Mouse (Mus musculus) midbrain, embryonic 10.5 days (tissue): Measurements from ENCODE around the gene Ice2. TPM values are rescaled to one million over a fixed set of nuclear protein-coding genes. Genes with fewer than 3 reads are reported as not detected.

Experiments used
- DNase-seq: peaks from one replicate; pipeline ENCODE4 v3.0.0-alpha.2; 2017; ENCODE audit warnings: low spot score
- H3K27ac ChIP-seq: fragments of 300-500 bp; sonication (generic); replicated peaks from 2 replicates; pipeline ENCODE4 v1.5.1; 2016; ENCODE audit warnings: mild to moderate bottlenecking
- H3K27me3 ChIP-seq: fragments of 300-500 bp; sonication (generic); 2 replicates; pipeline ENCODE4 v1.6.1; 2016; ENCODE audit warnings: low read depth, mild to moderate bottlenecking; ENCODE audit not compliant: poor library complexity, severe bottlenecking
- H3K36me3 ChIP-seq: fragments of 300-500 bp; sonication (generic); 2 replicates; pipeline ENCODE4 v1.6.1; 2016; ENCODE audit warnings: mild to moderate bottlenecking, moderate library complexity
- H3K4me1 ChIP-seq: fragments of 300-500 bp; sonication (generic); 2 replicates; pipeline ENCODE4 v1.6.1; 2016
- H3K4me3 ChIP-seq: fragments of 300-500 bp; sonication (generic); 2 replicates; pipeline ENCODE4 v1.5.1; 2016; ENCODE audit warnings: mild to moderate bottlenecking, moderate library complexity
- H3K9me3 ChIP-seq: fragments of 300-500 bp; sonication (generic); replicated peaks from 2 replicates; pipeline ENCODE4 v1.6.1; 2016; ENCODE audit warnings: mild to moderate bottlenecking
- WGBS: fragments of 180-500 bp; shearing (Covaris S2); methylation state at CpG from one replicate; pipeline ENCODE4 v1.1.7; 2016; 5-methylcytosine and 5-hydroxymethylcytosine counted together
- microRNA-seq: library from miRNA; unstranded; fragments of <30 nt; microRNA quantifications from one replicate; pipeline ENCODE4, GENCODE M21; 2017
- polyA plus RNA-seq: library from polyadenylated mRNA; unstranded; fragments of >200 nt; fragmentation: Nextera tagmentation; extraction: Ambion mirVana; gene quantifications from 2 replicates; pipeline ENCODE4 v1.2.1, GENCODE M21; 2016

The Ice2 gene
- polyA plus RNA-seq, 1 experiment from 2014 or later, result 23.2 TPM

- Histone ChIP-seq H3K36me3 (no peaks in the 10 kb centered on the region), H3K27ac (no peak overlapping the region), H3K4me3 (no peak overlapping the region), H3K9me3 (no peaks in the 10 kb centered on the region), H3K27me3 (peaks cover 11% of the 10 kb centered on the region), H3K4me1 (peaks cover 31% of the 10 kb centered on the region)
- 73% methylated on average over 5 of the region's 5 CpGs for WGBS
- DNase-seq, result no peak
Observed at GRCm38 (mm10) chr9:69470362-69470761, 72.7 kb downstream of the Ice2 start.

GRCm38 (mm10) chr9:69470921-69471320 lies 73.2 kb downstream of the Ice2 start:
- H3K27me3 ChIP-seq, result peaks cover 11% of the 10 kb centered on the region
- 33% methylated on average over 6 of the region's 6 CpGs for WGBS
- no peaks in the 10 kb centered on the region for H3K36me3 ChIP-seq
- peaks cover 31% of the 10 kb centered on the region for H3K4me1 ChIP-seq
- no peak for DNase-seq
- H3K4me3 ChIP-seq, result no peak overlapping the region
- H3K27ac ChIP-seq, result no peak overlapping the region
- H3K9me3 ChIP-seq, result no peaks in the 10 kb centered on the region

GRCm38 (mm10) chr9:69472724-69473123 lies 75.0 kb downstream of the Ice2 start:
- Histone ChIP-seq H3K36me3 (no peaks in the 10 kb centered on the region), H3K27ac (no peak overlapping the region), H3K27me3 (peaks cover 11% of the 10 kb centered on the region), H3K9me3 (no peaks in the 10 kb centered on the region), H3K4me3 (no peak overlapping the region), H3K4me1 (peaks cover 33% of the 10 kb centered on the region)
- DNase-seq, result no peak
- WGBS, result 93% methylated on average over 6 of the region's 6 CpGs

GRCm38 (mm10) chr9:69475873-69476272 lies 78.2 kb downstream of the Ice2 start:
- no peak for DNase-seq
- 87% methylated on average over 6 of the region's 6 CpGs for WGBS
- Histone ChIP-seq H3K27ac (no peak overlapping the region), H3K9me3 (no peaks in the 10 kb centered on the region), H3K4me1 (peaks cover 12% of the 10 kb centered on the region), H3K4me3 (no peak overlapping the region), H3K27me3 (no peaks in the 10 kb centered on the region; the same call in 1 of the 2 replicates), H3K36me3 (no peaks in the 10 kb centered on the region)

GRCm38 (mm10) chr9:69477195-69477823 lies 79.6 kb downstream of the Ice2 start:
- Histone ChIP-seq H3K4me1 (peaks cover 9% of the 10 kb centered on the region), H3K36me3 (no peaks in the 10 kb centered on the region), H3K27ac (no peak overlapping the region), H3K27me3 (no peaks in the 10 kb centered on the region), H3K4me3 (no peak overlapping the region), H3K9me3 (no peaks in the 10 kb centered on the region)
- no peak for DNase-seq
- 81% methylated on average over 14 of the region's 14 CpGs for WGBS

- Histone ChIP-seq H3K4me3 (no peak overlapping the region), H3K36me3 (no peaks in the 10 kb centered on the region), H3K27me3 (peaks cover 2% of the 10 kb centered on the region; the same call in 1 of the 2 replicates), H3K4me1 (peaks cover 10% of the 10 kb centered on the region), H3K9me3 (no peaks in the 10 kb centered on the region), H3K27ac (no peak overlapping the region)
- no peak for DNase-seq
- 80% methylated on average over 6 of the region's 6 CpGs for whole genome bisulfite sequencing
Observed at GRCm38 (mm10) chr9:69477824-69478222, 80.1 kb downstream of the Ice2 start.

GRCm38 (mm10) chr9:69480344-69480743 lies 82.6 kb downstream of the Ice2 start:
- 0% methylated on average over 1 of the region's 1 CpGs for WGBS
- H3K27ac ChIP-seq, result no peak overlapping the region

More at GRCm38 (mm10) chr9:69480344-69480743, 82.6 kb downstream of the Ice2 start:
- Histone ChIP-seq H3K27me3 (peaks cover 5% of the 10 kb centered on the region; the same call in 1 of the 2 replicates), H3K4me3 (no peak overlapping the region), H3K4me1 (peaks cover 30% of the 10 kb centered on the region), H3K9me3 (no peaks in the 10 kb centered on the region), H3K36me3 (no peaks in the 10 kb centered on the region)
- peak; percentile 75 for DNase-seq

Small RNA genes within 50 kb of the gene (microRNA-seq; reads per million reads assigned to microRNA genes)
- 1.2 reads per million for gene Mir3109

Other genes starting within 250 kb of the Ice2 start
- gene Anxa2, start 55.7 kb downstream of the Ice2 start, polyA plus RNA-seq, result 133 and 178 TPM in 2 replicates